In the genomic region with DNA sequence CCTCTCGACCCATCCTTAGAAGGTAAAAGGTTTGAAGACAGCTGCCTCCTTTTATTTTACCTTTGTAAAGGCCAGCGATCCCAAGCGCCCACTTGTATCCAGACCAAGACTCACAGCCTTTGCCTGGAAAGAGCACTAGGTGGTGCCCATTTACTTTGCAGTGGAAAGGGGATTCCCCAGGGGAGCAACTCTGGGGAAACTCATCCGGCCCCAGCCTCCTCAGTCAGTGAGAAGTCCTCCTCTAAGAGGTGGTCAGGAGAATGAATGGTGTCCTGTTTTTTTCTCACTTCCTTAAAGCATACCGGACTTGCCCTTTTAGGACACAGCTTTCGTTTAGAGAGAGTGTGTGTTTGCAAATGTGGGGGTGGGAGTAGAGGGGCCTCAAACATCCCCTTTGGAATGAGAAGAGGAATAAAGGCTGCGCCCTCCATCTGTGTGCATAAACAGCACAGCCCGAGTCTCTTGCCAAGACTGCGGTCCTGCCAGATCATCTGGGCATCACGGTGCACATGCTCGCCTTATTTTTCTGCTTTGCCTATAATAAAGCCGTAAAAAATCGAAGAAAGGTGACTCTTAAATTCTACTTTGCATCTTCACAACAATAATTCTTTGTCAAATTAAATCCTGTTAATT, we compare ENCODE assay signal across 8 mouse cellular contexts. TPM values are rescaled to one million over a fixed set of nuclear protein-coding genes. Genes with fewer than 3 reads are reported as not detected.
DNase-seq lines count a peak whose midpoint lies in the region; ATAC-seq and TF ChIP-seq lines count a peak whose summit lies in the region.

No protein-coding gene starts in this region.

- DNase-seq in MEL (ENCODE audit: low read depth, low spot score), result no peak
- DNase-seq in adrenal gland, postnatal 36 days, result peak; percentile 71 to 79
- DNase-seq in lung, postnatal 4 days, result peak; percentile 54 to 59
- DNase-seq in T-cell, adult 2 months (ENCODE audit: low spot score), result no peak

- TF ChIP-seq POLR2A in MEL (IDR thresholded peaks at IDR 0.05; ENCODE audit: control insufficient read depth in 1 of 2, insufficient read depth in 1 of 2, low read depth in 1 of 2, low read length in 2 of 2, poor library complexity in 1 of 2), result no peak

- no peak overlapping the region for H3K27ac ChIP-seq in MEL (ENCODE audit: control insufficient read depth, low read depth, low read length)
- H3K27ac ChIP-seq in embryonic facial prominence, embryonic 15.5 days (replicated peaks), result no peak overlapping the region
- H3K27ac ChIP-seq in heart, embryonic 13.5 days (replicated peaks), result no peak overlapping the region
- H3K27ac ChIP-seq in kidney, embryonic 16.5 days (ENCODE audit: low read length), result peak overlapping the region; percentile 53; the same call in 1 of the 2 replicates
- H3K27ac ChIP-seq in stomach, embryonic 14.5 days (ENCODE audit: low read length), result peak overlapping the region; percentile 59

- H3K36me3 ChIP-seq in MEL (ENCODE audit: control insufficient read depth in 1 of 2, insufficient read depth in 2 of 2, low read length in 2 of 2), result no peaks in the 10 kb centered on the region
- H3K36me3 ChIP-seq in embryonic facial prominence, embryonic 15.5 days, result no peaks in the 10 kb centered on the region
- H3K36me3 ChIP-seq in heart, embryonic 13.5 days, result no peaks in the 10 kb centered on the region
- no peaks in the 10 kb centered on the region for H3K36me3 ChIP-seq in kidney, embryonic 16.5 days (ENCODE audit: insufficient read depth, low read length)
- no peaks in the 10 kb centered on the region for H3K36me3 ChIP-seq in stomach, embryonic 14.5 days (ENCODE audit: control insufficient read depth, insufficient read depth, low read length)

- no peak for TF ChIP-seq CTCF in MEL (IDR thresholded peaks at IDR 0.05 in 2 of 3, conservative IDR thresholded peaks at IDR 0.05 in 1 of 3; ENCODE audit: control insufficient read depth in 1 of 3, insufficient read depth in 1 of 3, low read depth in 2 of 3, low read length in 3 of 3, poor library complexity in 1 of 3, severe bottlenecking in 1 of 3)

- TF ChIP-seq EP300 in MEL (IDR thresholded peaks at IDR 0.05; ENCODE audit: low read depth in 1 of 2, low read length in 2 of 2), result no peak

- H3K4me1 ChIP-seq in MEL (ENCODE audit: control insufficient read depth in 1 of 2, insufficient read depth in 2 of 2, low read length in 2 of 2), result no peaks in the 10 kb centered on the region
- H3K4me1 ChIP-seq in embryonic facial prominence, embryonic 15.5 days, result peaks cover 5% of the 10 kb centered on the region; the same call in 1 of the 2 replicates
- peaks cover 20% of the 10 kb centered on the region for H3K4me1 ChIP-seq in heart, embryonic 13.5 days
- H3K4me1 ChIP-seq in kidney, embryonic 16.5 days (ENCODE audit: insufficient read depth, low read length), result peaks cover 21% of the 10 kb centered on the region
- H3K4me1 ChIP-seq in stomach, embryonic 14.5 days (ENCODE audit: control insufficient read depth, insufficient read depth, low read length), result peaks cover 7% of the 10 kb centered on the region; the same call in 1 of the 2 replicates

- H3K9me3 ChIP-seq in MEL (replicated peaks; ENCODE audit: insufficient read depth, low read length), result no peaks in the 10 kb centered on the region
- no peaks in the 10 kb centered on the region for H3K9me3 ChIP-seq in embryonic facial prominence, embryonic 15.5 days (replicated peaks)
- H3K9me3 ChIP-seq in heart, embryonic 13.5 days, result no peaks in the 10 kb centered on the region
- no peaks in the 10 kb centered on the region for H3K9me3 ChIP-seq in kidney, embryonic 16.5 days (ENCODE audit: low read length)
- H3K9me3 ChIP-seq in stomach, embryonic 14.5 days (ENCODE audit: control insufficient read depth, low read depth, low read length), result no peaks in the 10 kb centered on the region

- H3K9ac ChIP-seq in MEL (ENCODE audit: control insufficient read depth, low read depth, low read length, poor library complexity, severe bottlenecking), result no peak overlapping the region
- no peak overlapping the region for H3K9ac ChIP-seq in embryonic facial prominence, embryonic 15.5 days
- H3K9ac ChIP-seq in heart, embryonic 13.5 days, result peak overlapping the region; percentile 56
- peak overlapping the region; percentile 51 for H3K9ac ChIP-seq in kidney, embryonic 16.5 days (replicated peaks; ENCODE audit: low read length)
- H3K9ac ChIP-seq in stomach, embryonic 14.5 days (replicated peaks; ENCODE audit: low read depth, low read length), result no peak overlapping the region; the same call in 1 of the 2 replicates

- peak overlapping the region; percentile 43 for H3K4me2 ChIP-seq in embryonic facial prominence, embryonic 15.5 days (replicated peaks)
- peak overlapping the region; percentile 64 for H3K4me2 ChIP-seq in heart, embryonic 13.5 days
- H3K4me2 ChIP-seq in kidney, embryonic 16.5 days (replicated peaks; ENCODE audit: low read depth, low read length), result peak overlapping the region; percentile 52
- peak overlapping the region; percentile 42 for H3K4me2 ChIP-seq in stomach, embryonic 14.5 days (replicated peaks; ENCODE audit: low read depth, low read length)

- TF ChIP-seq RAD21 in MEL (IDR thresholded peaks at IDR 0.05; ENCODE audit: low read depth, low read length), result 0 out of 2 replicates have a peak, but pooled peaks have one; percentile 6

- peak; percentile 63 for ATAC-seq in embryonic facial prominence, embryonic 15.5 days (ENCODE audit: insufficient number of reproducible peaks, low FRiP score, low TSS enrichment, low read depth)
- 0 out of 2 replicates have a peak, but pooled peaks have one; percentile 70 for ATAC-seq in heart, embryonic 13.5 days (ENCODE audit: extremely low read depth, insufficient number of reproducible peaks, low FRiP score, low TSS enrichment)
- peak; percentile 94 for ATAC-seq in kidney, embryonic 16.5 days (ENCODE audit: low FRiP score, low TSS enrichment)
- peak; percentile 92; the same call in 1 of the 2 replicates for ATAC-seq in stomach, embryonic 14.5 days (ENCODE audit: insufficient number of reproducible peaks, insufficient read depth, low FRiP score, low read depth)

- no peaks in the 10 kb centered on the region; a peak in 2 of 4 replicates for H3K27me3 ChIP-seq in MEL (ENCODE audit: control insufficient read depth in 1 of 2, insufficient read depth in 2 of 2, low read length in 2 of 2)
- H3K27me3 ChIP-seq in embryonic facial prominence, embryonic 15.5 days, result no peaks in the 10 kb centered on the region
- no peaks in the 10 kb centered on the region for H3K27me3 ChIP-seq in heart, embryonic 13.5 days (replicated peaks)
- no peaks in the 10 kb centered on the region for H3K27me3 ChIP-seq in kidney, embryonic 16.5 days (ENCODE audit: insufficient read depth, low read length)
- no peaks in the 10 kb centered on the region for H3K27me3 ChIP-seq in stomach, embryonic 14.5 days (ENCODE audit: control insufficient read depth, insufficient read depth, low read length)

- no peak overlapping the region for H3K4me3 ChIP-seq in MEL (ENCODE audit: control insufficient read depth in 1 of 2, insufficient read depth in 1 of 2, low read depth in 2 of 2, low read length in 2 of 2)
- H3K4me3 ChIP-seq in embryonic facial prominence, embryonic 15.5 days (replicated peaks), result peak overlapping the region; percentile 11; the same call in 1 of the 2 replicates
- peak overlapping the region; percentile 39 for H3K4me3 ChIP-seq in heart, embryonic 13.5 days
- H3K4me3 ChIP-seq in kidney, embryonic 16.5 days (ENCODE audit: low read length), result peak overlapping the region; percentile 24
- H3K4me3 ChIP-seq in stomach, embryonic 14.5 days (ENCODE audit: low read depth, low read length), result no peak overlapping the region; the same call in 1 of the 2 replicates

- 12% methylated on average over 13 of the region's 13 CpGs for WGBS in embryonic facial prominence, embryonic 15.5 days
- WGBS in heart, embryonic 13.5 days, result 14% methylated on average over 13 of the region's 13 CpGs
- 9% methylated on average over 13 of the region's 13 CpGs for WGBS in kidney, embryonic 16.5 days
- 6% methylated on average over 13 of the region's 13 CpGs for WGBS in stomach, embryonic 14.5 days

- H3K79me2 ChIP-seq in MEL (ENCODE audit: control insufficient read depth, insufficient read depth, low read length, poor library complexity), result no peaks in the 10 kb centered on the region

TF ChIP-seq in MEL, 35 proteins besides CTCF, POLR2A, EP300 and RAD21:
- TF ChIP-seq USF1 (IDR thresholded peaks at IDR 0.05; ENCODE audit: low read depth, low read length), result no peak
- no peak for TF ChIP-seq NELFE (IDR thresholded peaks at IDR 0.05; ENCODE audit: low read depth, low read length)
- TF ChIP-seq ZC3H11A (IDR thresholded peaks at IDR 0.05; ENCODE audit: low read depth, low read length), result no peak

RNA-seq across cellular contexts. Expression of a gene that starts 57.5 kb away (rescaled TPM):
- total RNA-seq in MEL (2012; rRNA removed), result 13.8 and 14.0 TPM in 2 replicates
- 1 to 10 TPM in 1 of 2 experiments, not detected in 1; 7.7 TPM for polyA plus RNA-seq in MEL (2012; ENCODE audit: insufficient read depth in 1 of 2, insufficient read length in 2 of 2, low read depth in 1 of 2, low replicate concordance in 2 of 2, missing spikeins in 1 of 2)
- total RNA-seq in adrenal gland, postnatal 36 days (2021), result 1 to 10 TPM; 6.1 to 9.7 TPM
- polyA plus RNA-seq in embryonic facial prominence, embryonic 15.5 days (2015; fragmentation: Nextera tagmentation; extraction: Ambion mirVana), result 9.6 and 10.2 TPM in 2 replicates
- polyA plus RNA-seq in heart, embryonic 13.5 days (2015; fragmentation: Nextera tagmentation; extraction: Ambion mirVana), result 6.5 and 6.7 TPM in 2 replicates
- 10.9 and 12.0 TPM in 2 replicates for polyA plus RNA-seq in kidney, embryonic 16.5 days (2015; fragmentation: Nextera tagmentation; extraction: Ambion mirVana)
- 17.0 and 17.4 TPM in 2 replicates for polyA plus RNA-seq in stomach, embryonic 14.5 days (2014; fragmentation: Nextera tagmentation; extraction: Ambion mirVana)

Comparison
In these comparisons a context has a peak if more than half of its experiments do, and no peak if none do; other contexts are left out.
1. DNase-seq: peak in adrenal gland, postnatal 36 days (2 of 2) and lung, postnatal 4 days (2 of 2); none in MEL (single experiment) and T-cell, adult 2 months (single experiment).
2. H3K27ac ChIP-seq: peak in kidney, embryonic 16.5 days (single experiment) and stomach, embryonic 14.5 days (single experiment); none in MEL (single experiment), embryonic facial prominence, embryonic 15.5 days (single experiment) and heart, embryonic 13.5 days (single experiment).
3. H3K4me3 ChIP-seq: peak in embryonic facial prominence, embryonic 15.5 days (single experiment), heart, embryonic 13.5 days (single experiment) and kidney, embryonic 16.5 days (single experiment); none in MEL (0 of 2) and stomach, embryonic 14.5 days (single experiment).
4. H3K9ac ChIP-seq: peak in heart, embryonic 13.5 days (single experiment) and kidney, embryonic 16.5 days (single experiment); none in MEL (single experiment), embryonic facial prominence, embryonic 15.5 days (single experiment) and stomach, embryonic 14.5 days (single experiment).
5. Peak in every context shown above with its lines, with median percentiles within 50 percentile points of each other: ATAC-seq and H3K4me2 ChIP-seq.